Mouse (Mus musculus): ENCODE data around the gene Retreg3.
"Not testable (repeated sequence)": the region's sequence is repeated elsewhere in the genome, so short reads cannot be mapped to it uniquely, and the experiment has no call there.

The Retreg3 gene

DNA sequence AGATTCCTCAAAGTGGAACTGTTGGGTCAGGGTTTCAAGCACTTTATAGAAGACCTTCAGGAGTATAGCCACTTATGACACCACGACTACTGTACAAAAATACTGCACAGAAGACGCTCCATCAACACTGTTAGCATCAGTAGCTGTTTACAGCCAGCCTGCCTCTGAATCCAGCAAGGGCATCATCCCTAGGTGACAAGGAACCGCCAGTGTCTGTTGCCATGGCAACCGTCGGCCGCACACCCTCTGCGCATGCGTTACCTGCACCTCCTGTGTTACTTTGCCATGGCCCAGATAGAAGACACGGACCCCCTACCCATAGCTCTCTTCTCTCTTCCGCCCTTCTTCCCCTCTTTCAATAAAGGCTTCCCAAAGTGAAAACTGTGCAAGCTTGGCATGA is 26.7 kb upstream of the Retreg3 start:
- DNase-seq, result peak; percentile 52

DNA sequence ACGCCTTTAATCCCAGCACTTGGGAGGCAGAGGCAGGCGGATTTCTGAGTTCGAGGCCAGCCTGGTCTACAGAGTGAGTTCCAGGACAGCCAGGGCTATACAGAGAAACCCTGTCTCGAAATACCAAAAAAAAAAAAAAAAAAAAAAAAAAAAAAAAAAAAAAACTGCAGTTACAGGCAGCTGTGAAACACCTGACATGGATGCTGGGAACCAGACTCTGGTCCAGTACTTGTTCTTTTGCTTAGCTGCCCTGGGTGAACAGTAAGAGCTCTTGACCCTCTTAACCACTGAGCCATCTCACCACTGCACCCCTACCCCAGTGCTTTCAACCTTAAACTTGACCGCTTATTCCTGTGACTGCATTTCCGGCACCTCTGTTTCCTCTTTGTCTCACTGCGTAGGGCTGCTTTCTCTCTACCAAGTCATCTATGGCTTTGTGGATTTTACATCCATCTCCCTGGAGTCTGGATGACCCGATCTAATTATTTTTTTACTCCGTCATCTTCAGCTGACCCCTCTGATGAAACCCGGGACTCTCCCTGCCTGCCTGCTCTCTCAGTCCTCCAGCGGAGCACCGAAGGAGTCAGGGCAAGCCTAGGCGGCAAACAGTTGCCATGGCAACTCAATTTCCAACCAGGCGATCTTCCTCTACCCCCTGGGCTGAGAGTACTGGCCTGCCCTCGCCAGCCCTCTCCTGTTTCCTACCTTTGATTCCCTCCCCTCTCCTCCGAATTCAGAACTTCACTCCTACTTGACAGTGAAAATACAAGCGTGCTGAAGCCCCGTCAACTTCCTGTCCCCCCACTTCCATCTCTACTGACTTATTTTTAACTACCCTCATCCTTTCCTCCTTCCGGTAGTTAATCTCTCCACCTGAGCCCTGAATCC is 23.9 kb upstream of the Retreg3 start:
- peak; percentile 73 for DNase-seq

DNA sequence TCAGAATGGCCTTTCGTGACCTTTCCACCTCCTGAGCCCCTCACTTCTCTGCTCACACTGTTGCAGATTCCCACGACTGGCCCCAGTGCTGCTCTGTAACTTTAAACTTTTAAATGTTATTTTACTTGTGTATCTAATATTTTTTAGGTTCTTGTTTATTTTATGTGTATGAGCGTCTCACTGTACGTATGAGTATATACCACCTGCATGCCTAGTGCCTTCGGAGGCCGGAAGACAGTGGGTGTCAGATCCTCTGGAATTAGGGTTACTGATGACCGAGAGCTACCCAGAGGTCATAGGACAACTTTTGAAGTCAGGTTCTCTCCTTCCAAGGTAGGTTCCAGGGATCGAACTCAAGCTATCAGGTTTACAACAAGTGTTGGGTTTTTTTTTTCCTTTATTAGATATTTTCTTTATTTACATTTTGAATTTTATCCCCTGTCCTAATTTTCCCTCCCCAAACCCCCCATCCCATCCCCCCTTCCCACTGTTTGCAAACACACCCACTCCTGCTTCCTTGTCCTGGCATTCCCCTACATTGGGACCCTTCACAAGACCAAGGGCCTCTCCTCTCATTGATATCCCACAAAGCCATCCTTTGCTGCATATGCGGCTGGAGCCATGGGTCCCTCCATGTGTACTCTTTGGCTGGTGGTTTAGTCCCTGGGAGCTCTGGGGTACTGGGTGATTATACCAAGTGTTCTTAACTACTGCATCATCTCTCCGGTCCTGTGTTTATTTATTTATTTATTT is 22.7 kb upstream of the Retreg3 start:
- DNase-seq, result no peak

DNA sequence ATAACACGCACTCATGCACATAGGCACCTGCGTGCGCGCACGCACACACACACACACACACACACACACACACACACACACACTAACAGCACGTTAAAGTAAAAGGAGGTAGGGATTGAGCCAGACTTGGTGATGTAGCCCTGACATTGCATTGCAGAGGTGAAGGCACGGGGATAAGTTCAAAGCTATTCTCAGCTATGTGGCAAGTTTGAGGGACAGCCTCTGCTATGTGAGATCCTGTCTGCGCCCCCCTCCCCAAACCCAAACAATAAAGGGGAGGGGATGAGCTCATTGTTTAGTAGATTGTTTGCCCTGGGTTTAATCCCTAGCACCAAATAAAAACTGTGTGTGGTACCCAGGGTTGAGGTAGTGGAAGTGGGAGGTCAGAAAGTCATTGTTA is 21.4 kb upstream of the Retreg3 start:
- no peak for DNase-seq

DNA sequence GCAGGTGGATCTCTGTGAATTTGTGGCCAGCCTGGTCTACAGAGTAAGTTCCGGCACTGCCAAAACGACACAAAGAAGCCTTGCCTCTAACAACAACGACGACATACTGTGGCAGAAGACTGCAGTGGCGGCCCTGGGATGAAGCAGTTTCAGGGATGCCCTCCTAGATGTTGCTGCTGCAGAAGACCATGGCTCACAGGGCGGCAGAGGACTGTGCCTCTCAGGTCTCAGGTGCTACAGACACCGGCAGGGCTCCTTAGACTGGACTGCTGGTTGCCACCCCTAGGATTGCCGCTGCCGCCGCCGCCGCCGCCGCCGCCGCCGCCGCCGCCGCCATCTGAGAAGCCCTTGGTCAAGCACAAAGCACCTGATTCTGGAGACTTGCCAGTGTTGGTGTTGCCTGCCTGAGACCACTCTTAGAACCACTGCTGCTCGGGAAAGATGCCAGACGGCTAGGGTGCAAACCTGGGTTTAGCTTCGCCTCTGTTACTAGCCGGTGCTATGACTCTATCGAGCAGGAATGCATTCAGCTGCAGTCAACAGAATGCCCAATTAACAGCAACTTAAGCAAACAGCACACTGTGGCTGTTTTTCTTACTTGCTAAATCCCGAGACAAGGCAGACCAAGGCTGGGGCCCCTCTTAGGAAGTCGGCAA is 20.6 kb upstream of the Retreg3 start:
- DNase-seq, result peak; percentile 53

DNA sequence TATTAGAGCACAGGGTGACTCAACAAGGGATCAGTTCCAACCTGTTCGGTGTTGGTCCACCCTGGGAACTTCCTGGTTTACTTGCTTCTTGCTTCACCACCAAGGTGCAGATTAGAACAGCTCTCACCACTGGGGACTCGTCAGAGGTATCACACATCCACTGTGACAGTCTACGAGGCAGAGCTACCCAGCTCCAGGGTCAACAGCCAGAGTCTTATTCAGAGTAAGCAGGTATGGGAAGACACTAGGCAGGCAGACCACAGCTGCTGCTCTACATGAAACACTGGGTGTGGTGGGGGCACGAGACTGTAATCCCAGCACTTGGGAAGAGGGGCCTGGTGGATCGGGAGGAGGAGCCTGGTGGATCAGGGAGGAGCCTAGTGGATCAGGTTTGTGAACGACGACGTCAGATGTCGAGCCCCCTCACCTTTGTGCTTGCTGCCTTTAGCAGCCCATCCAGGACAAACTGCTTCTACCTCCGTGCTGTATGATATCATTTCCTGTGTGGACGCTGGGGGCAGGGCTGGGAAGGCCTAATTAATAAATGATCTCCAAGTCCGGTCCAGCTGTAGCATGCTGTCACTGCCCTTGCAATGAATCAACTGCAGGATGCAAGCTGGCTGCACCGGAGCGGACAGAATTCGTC is 19.0 kb upstream of the Retreg3 start:
- peak; percentile 44 for DNase-seq

DNA sequence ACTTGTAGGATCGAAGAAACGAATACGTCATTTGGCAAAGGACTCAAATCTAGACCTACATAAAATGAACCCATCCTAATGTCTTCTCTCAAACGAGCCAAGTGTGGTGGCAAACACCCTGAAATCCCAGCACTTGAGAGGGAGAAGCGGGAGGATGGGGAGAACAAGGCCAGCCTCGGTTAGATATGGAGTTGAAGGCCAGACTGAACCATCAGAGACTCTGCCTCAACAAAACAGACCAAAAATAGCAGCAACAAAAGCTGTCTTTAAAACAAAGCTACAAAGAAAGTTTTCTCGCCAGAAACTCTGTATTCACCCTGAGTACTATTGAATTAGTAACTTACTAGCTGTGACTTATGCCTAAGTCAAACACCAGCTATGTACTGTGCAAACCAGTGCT is 17.3 kb upstream of the Retreg3 start:
- no peak for DNase-seq

DNA sequence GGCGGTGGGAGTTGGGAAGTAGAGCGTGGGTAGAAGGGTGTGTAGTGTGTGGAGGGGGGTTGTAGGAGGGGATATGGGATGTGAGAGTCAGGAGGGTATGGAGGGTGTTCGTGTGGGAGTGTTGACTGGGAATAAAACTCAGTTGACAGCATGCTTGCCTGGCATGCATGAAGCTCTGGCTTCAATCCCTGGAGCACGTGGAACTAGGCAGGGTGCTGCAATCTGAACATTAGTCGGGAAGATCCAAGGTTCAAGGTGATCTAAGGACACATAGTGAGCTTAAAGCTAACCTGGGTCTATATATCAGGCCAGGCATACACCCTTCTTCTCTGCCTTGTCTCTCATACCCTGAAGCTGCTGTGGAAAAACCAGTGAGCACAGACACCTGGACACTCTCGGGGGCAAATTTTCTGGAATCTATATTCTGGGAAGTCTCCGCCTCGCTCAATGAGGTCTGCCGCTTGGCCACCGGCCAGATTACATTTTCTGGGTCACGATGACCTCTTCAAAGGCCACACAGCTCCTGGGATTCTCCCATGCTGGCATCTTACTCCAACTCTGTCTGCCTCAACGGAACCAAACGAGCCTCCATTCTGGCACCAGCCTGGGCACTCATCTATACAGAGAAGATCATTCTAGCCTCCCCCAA is 14.6 kb upstream of the Retreg3 start:
- DNase-seq, result peak; percentile 62

DNA sequence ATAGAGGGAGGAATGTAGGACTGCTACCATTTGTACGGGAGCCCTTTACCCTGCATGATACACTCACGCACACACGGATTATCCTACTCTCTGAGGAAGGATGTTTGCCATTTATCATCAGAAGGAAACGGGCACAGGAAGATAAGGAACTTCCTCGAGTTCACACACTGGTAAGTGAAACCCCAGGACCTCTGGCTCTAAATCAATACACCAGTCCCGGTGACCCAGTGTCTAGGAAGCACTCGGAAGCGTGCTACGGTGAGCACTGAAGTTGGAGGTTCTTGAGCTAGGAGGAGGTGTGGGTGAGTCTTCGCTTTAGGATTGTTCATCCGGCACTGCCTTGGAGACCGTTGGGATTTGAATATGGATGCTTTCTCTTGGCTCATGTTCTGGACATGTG is 13.3 kb upstream of the Retreg3 start:
- DNase-seq, result peak; percentile 28

DNA sequence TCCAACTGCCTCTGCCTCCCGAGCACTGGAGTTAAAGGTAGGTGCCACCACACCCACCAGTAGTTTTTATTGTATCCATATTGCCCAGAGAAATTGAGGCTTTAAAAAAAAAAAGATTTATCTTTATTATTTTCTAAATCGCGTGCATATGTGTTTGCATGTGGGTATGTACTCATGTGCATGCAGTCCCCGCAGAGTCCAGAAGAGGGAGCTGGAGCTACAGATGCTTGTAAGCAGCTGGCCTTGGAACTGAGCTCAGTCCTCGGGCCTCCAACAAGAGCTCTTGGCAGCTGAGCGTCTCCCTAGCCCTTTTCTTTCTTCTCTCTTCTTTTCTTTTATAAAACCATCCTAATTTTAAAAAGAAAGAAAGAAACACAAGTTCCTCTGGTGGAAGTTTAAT is 12.0 kb upstream of the Retreg3 start:
- peak; percentile 57 for DNase-seq

DNA sequence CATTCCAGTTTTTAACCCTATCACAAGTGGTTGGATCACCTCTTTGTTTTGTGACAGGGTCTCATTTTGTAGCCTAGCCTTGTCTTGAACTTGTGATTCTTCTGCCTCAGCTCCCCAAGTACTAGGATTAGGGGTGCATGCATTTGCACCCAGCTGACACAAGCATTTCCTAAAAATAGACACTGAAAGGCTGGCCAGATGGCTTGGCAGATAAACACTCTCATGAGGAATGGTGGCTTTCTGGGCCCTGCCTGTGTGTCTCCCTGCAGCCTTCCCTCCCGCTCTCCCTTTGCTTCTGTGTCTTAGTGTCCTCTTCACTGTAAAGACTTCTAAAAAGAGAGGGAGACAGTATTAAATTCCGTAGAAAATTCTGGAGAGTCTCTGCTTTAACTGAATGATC is 11.5 kb upstream of the Retreg3 start:
- peak; percentile 81 for DNase-seq

DNA sequence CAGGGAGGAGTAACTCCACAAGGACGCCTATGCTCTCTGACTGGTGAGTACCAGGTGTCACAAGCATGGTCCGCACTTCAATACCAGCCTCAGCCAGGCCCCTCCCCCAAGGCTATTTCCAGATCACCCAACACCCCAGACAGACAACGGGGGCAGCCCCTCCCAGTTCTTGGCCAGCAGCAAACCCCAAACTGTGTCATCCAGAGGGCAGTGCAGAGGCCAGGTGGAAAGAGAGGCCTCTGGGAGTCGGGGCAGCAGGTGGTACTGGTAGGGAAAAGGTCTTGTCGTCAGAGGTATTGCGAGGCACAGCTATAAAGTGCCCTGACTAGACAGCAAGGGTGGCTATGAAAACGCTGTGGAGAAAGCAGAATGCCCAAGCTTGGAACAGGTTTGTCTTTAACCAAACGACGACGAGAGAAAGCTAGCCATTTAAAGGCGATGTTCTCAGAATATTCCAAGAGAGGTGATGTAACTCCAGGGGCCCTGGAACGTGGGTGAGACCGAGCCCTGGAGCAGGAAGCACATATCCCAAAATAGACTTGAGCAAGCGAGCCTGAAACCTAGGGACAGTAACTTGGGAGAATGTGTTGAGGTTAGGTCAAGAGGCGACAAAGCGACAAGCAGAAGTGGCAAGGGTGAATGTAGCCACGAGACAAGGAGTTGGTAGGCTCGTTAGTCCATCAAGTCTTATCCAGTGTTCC is 10.5 kb upstream of the Retreg3 start:
- peak; percentile 76 for DNase-seq

DNA sequence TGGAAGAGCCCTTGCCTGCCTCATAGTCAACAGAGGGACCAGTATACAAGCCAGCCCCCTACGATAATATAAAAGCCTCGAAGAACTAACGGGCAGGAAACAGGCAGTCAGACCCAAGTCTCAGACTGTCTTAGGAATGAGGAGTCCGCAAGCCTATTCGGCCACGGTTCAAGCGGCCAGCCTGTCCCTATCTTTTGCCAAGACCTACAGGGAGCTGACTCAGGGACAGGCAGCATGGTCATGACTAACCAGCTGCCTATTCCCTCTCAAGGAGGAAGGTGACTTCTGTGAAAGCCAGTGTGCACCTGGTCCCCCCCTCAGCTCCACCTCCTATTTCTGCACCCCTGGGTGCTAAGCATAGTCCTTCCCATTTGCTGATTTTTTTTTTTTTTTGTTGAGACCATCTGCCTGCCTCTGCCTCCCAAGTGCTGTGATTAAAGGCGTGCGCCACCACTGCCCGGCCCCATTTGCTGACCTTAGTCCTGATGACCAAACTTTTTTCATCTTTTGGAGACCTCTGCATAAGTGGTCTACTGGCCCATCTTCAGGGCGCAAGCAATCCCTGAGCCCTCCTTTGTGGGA is 9.4 kb upstream of the Retreg3 start:
- DNase-seq, result peak; percentile 90

DNA sequence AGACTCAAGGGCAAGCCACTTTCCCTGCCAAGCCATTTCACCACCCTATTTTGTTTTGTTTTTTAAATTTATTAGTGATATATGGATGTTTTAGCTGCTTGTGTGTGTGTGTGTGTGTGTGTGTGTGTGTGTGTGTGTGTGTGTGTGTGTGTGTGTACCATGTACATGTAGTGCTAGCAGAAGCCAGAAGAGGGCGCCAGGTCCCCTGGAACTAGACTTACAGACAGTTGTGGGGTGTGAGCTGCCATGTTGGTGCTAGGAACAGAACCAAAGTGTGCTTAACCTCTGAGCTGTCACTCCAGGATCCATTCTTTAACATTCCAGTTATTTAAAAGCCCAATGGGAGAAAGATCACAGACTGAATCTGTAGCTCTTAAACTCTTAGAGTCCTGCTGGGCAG is 7.4 kb upstream of the Retreg3 start:
- no peak for DNase-seq

DNA sequence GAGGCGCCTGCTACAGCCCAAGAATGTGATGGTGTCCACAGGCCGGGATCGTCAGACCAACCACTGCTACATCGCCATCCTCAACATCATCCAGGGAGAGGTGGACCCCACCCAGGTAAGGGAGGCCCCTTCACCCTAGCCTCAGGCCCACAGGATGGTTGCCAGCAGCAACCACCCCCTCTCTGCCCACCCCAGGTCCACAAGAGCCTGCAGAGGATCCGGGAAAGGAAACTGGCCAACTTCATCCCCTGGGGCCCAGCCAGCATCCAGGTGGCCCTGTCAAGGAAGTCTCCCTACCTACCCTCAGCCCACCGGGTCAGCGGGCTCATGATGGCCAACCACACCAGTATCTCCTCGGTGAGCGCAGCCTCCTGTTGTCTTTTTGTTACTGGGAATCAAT is 5.3 kb upstream of the Retreg3 start:
- peak; percentile 58 for DNase-seq

DNA sequence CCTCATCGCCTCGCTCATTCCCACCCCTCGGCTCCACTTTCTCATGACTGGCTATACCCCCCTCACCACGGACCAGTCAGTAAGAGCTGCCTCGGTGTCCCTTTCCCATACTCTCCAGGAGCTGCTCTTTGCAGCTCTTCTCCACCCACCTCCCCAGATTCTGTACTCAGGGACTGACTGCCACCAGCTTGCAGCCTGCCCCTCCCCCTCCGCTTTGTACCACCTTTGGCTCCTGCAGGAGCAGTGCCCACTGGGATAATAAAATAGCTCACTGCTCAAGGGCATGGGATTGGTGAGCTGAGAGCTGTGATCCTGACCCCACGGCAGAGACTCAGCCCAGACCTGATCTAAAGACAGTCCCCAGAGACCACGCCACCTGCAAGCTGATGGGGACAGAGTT is 4.8 kb upstream of the Retreg3 start:
- not testable (repeated sequence) for DNase-seq

DNA sequence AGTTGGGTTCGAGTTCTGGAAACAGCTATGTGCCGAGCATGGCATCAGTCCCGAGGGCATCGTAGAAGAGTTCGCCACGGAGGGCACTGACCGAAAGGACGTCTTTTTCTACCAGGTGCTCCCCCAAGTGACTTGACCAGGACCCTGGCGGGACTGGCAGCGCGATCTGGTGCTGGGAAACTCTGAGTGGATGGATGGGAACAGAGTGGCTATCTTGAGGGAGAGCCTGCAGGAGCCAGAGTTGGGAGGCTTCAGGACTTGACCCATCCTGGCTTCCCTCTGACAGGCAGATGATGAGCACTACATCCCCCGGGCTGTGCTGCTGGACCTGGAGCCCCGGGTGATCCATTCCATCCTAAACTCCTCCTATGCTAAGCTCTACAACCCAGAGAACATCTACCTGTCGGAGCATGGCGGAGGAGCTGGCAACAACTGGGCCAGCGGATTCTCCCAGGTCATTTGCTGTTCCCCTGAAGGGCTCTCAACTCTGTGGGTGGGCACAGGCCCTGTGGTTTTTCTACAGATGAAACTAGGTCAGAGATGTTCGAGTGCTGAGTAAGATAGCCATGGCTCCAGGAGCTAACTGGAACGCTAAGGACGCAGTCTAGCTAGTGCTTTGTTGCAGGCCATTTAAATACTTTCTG is 974 bp upstream of the Retreg3 start:
- DNase-seq, result peak; percentile 56

DNA sequence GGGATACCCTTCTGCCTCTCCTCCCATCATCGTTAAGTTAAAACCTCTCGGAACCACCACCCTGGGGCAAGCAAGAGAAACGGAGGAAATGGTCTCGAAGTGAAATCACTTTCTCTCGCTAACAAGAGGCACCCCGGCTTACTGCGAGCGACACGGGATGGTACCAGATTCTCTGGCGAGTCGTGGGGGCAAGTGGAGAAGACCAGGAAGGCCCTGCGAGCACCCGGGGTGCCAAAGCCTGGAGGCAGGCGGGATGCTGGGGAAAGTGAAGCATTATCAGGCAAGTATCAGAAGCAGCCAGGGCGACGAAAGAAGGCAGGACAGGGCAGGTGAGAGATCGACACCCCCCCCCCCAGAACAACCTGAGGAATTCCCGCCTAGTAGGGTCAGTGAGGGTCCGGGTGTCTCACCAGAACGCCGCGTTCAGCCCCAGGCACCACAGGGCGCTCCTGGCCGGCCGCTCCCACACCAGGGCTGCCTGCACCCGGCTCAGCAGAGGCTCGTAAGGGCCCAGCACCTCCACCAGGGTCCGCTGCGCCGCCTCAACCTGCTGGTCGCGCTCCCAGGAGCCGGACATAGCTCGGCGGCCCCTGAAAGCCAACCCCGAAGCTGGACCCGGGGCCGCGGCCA is 447 bp downstream of the Retreg3 start:
- DNase-seq, result no peak

DNA sequence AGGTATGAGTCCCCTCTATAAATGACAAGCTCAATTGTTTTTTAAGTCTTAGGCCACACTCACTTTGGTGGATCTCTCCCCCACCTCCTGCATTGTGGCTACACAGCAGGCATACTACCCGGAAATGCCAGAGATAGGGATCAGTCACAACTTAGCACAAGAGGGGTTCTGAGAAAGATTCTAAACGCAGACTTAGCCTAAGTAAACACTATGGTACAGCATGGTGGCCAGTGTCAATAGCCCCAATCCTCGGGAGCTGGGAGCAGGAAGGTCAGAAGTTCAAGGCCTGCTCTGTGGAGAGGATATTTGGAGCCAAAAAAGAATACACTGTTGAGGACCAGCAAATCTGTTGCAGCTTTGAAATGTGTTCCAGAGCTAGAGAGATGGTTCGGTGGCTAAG is 1.6 kb downstream of the Retreg3 start:
- no peak for DNase-seq

DNA sequence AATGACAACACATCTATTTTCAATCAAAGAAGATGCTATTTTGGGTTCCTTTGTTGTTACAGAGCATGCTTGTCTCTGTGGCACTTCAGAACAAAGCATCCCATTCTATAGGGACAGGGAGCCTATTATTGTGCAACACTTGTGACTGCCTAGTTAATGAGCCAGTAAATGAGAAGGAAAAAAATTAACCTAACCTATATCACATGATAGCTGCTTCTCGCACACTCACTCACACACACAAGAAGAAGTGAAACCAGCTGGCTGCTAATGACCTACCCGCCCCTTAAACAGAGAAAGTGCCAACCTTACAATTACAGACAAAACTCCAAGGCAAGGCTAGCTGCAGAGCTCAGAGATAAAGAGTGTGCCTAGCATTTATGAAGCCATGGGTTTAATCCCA is 4.1 kb downstream of the Retreg3 start:
- DNase-seq, result no peak

DNA sequence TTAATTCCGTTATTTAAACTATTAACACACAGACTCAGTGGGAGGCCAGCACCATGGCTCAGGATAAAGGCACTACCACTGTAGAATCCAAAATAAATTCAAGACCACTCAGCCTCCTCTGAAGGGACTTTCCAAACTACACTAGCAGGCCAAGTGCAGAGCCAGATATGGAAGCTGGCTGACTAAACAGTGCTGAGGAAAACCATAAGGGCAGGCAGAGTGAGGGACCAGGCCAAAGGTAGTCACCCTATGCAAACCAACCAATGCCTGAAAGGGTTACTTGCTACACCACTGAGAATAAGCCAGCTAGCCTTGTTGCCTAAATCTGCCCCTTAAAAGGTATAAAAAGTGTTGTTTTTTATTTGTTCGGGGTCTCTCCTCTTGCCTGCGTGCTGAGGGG is 7.5 kb downstream of the Retreg3 start:
- DNase-seq, result no peak

Measured in cerebellum, adult 9-11 months (tissue).